Mouse (Mus musculus) kidney, embryonic 14.5 days (tissue): ENCODE measurements around the gene Furin. TPM values are rescaled to one million over a fixed set of nuclear protein-coding genes. Genes with fewer than 3 reads are reported as not detected.

ENCODE experiments used
- ATAC-seq: fragments of 200-750 bp; cut with Nextera tagmentation; 2 replicates; pipeline ENCODE4 v1.8.0; 2017; ENCODE audit warnings: moderate number of reproducible peaks, mild to moderate bottlenecking, moderate TSS enrichment, moderate library complexity; ENCODE audit not compliant: low FRiP score, low TSS enrichment
- H3K27ac ChIP-seq: fragments of 300-500 bp; sonication (generic); 2 replicates; pipeline ENCODE4 v1.5.1; 2014; ENCODE audit warnings: low read depth, mild to moderate bottlenecking, low read length, moderate library complexity, mixed read lengths
- H3K27me3 ChIP-seq: fragments of 300-500 bp; sonication (generic); 2 replicates; pipeline ENCODE4 v1.6.1; 2014; ENCODE audit warnings: mild to moderate bottlenecking, low read length; ENCODE audit not compliant: control insufficient read depth, insufficient read depth
- H3K36me3 ChIP-seq: fragments of 300-500 bp; sonication (generic); 2 replicates; pipeline ENCODE4 v1.6.1; 2014; ENCODE audit warnings: low read length, mixed read lengths; ENCODE audit not compliant: control insufficient read depth, insufficient read depth
- H3K4me1 ChIP-seq: fragments of 300-500 bp; sonication (generic); 2 replicates; pipeline ENCODE4 v1.6.1; 2014; ENCODE audit warnings: low read length, mixed read lengths; ENCODE audit not compliant: control insufficient read depth, insufficient read depth
- H3K4me2 ChIP-seq: fragments of 300-500 bp; sonication (generic); replicated peaks from 2 replicates; pipeline ENCODE4 v1.6.1; 2014; ENCODE audit warnings: low read depth, mild to moderate bottlenecking, low read length
- H3K4me3 ChIP-seq: fragments of 300-500 bp; sonication (generic); 2 replicates; pipeline ENCODE4 v1.5.1; 2014; ENCODE audit warnings: mild to moderate bottlenecking, low read length
- H3K9ac ChIP-seq: fragments of 300-500 bp; sonication (generic); 2 replicates; pipeline ENCODE4 v1.6.1; 2014; ENCODE audit warnings: low read depth, mild to moderate bottlenecking, low read length, moderate library complexity
- H3K9me3 ChIP-seq: fragments of 300-500 bp; sonication (generic); 2 replicates; pipeline ENCODE4 v1.6.1; 2016; ENCODE audit warnings: low read length; ENCODE audit not compliant: control insufficient read depth
- WGBS: fragments of 180-500 bp; shearing (Covaris S2); extraction: QIAGEN DNeasy Blood & Tissue Kit; methylation state at CpG from one replicate; pipeline ENCODE4 v1.1.7; 2014; 5-methylcytosine and 5-hydroxymethylcytosine counted together
- polyA plus RNA-seq: library from polyadenylated mRNA; unstranded; fragments of >200 nt; fragmentation: Nextera tagmentation; extraction: Ambion mirVana; gene quantifications from 2 replicates; pipeline ENCODE4 v1.2.1, GENCODE M21; 2014

Furin gene
- polyA plus RNA-seq, 1 experiment from 2014 or later = 13.6 TPM

DNA sequence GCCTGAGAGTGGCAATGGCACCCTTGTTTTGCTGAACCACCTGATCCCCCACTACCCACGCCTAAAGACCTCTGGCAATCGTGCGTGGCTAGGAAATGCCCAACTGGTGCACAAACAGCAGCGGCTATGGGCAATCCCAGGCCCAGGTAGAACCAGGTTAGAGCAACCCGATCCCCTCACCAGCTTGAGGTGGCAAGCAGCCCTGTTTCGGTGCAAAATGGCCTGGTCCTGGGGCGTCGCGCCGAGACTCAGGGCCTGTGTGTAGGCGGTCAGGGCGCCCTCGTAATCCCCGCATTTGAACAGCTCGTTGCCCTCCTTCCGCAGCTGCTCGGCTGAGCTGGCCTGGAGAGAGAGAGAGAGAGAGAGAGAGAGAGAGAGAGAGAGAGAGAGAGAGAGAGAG lies 65.9 kb downstream of the Furin start:
- no peaks in the 10 kb centered on the region for H3K9me3 ChIP-seq
- H3K9ac ChIP-seq = peak overlapping the region; percentile 61
- H3K36me3 ChIP-seq = peaks cover 34% of the 10 kb centered on the region
- peaks cover 18% of the 10 kb centered on the region for H3K4me1 ChIP-seq
- H3K27ac ChIP-seq = no peak overlapping the region
- 7% methylated on average over 17 of the region's 17 CpGs for WGBS
- peak overlapping the region; percentile 66 for H3K4me3 ChIP-seq
- H3K27me3 ChIP-seq = no peaks in the 10 kb centered on the region
- H3K4me2 ChIP-seq = peak overlapping the region; percentile 55
- no peak for ATAC-seq

Other genes with a start within 250 kb of the Furin start
- gene Sema4b, start 218.6 kb downstream of the Furin start, polyA plus RNA-seq = 13.0 and 19.9 TPM in 2 replicates
- 100 and 139 TPM in 2 replicates for gene Cib1, start 172.6 kb downstream of the Furin start, polyA plus RNA-seq
- gene Gdpgp1, start 172.6 kb downstream of the Furin start, polyA plus RNA-seq = 3.3 and 5.3 TPM in 2 replicates
- 0.47 and 1.7 TPM in 2 replicates for gene Ttll13, start 159.1 kb downstream of the Furin start, polyA plus RNA-seq
- 44.8 and 49.7 TPM in 2 replicates for gene Ngrn, start 144.2 kb downstream of the Furin start, polyA plus RNA-seq
- 9.9 and 15.5 TPM in 2 replicates for gene Vps33b, start 135.8 kb downstream of the Furin start, polyA plus RNA-seq
- gene Prc1, start 111.0 kb downstream of the Furin start, polyA plus RNA-seq = 140 and 158 TPM in 2 replicates
- 15.1 and 15.9 TPM in 2 replicates for gene Rccd1, start 81.0 kb downstream of the Furin start, polyA plus RNA-seq
- gene Unc45a, start 64.4 kb downstream of the Furin start, polyA plus RNA-seq = 17.8 and 27.8 TPM in 2 replicates
- 19.9 and 22.4 TPM in 2 replicates for gene Hddc3, start 62.3 kb downstream of the Furin start, polyA plus RNA-seq
- gene Man2a2, start 34.1 kb downstream of the Furin start, polyA plus RNA-seq = 11.9 and 17.2 TPM in 2 replicates
- 10.7 and 11.4 TPM in 2 replicates for gene Fes, start 17.5 kb downstream of the Furin start, polyA plus RNA-seq
- gene Blm, start 129.7 kb upstream of the Furin start, polyA plus RNA-seq = 24.1 and 34.5 TPM in 2 replicates